Mouse (Mus musculus): ENCODE results near the gene Ednrb. TPM values are rescaled to one million over a fixed set of nuclear protein-coding genes. Genes with fewer than 3 reads are reported as not detected.
A peak's percentile ranks its signal among the peaks of the same experiment; 100 is the strongest.
"Not testable (repeated sequence)": the region's sequence is repeated elsewhere in the genome, so short reads cannot be mapped to it uniquely, and the experiment has no call there.

Gene Ednrb
- polyA plus RNA-seq, 1 experiment from 2014 or later = 22.4 TPM

- WGBS = 79% methylated on average over 16 of the region's 16 CpGs
- Histone ChIP-seq H3K27ac (no peak overlapping the region), H3K27me3 (ENCODE audit: poor library complexity, severe bottlenecking) (no peaks in the 10 kb centered on the region), H3K4me3 (no peak overlapping the region), H3K4me1 (peaks cover 7% of the 10 kb centered on the region; the same call in 1 of the 2 replicates), H3K9me3 (no peaks in the 10 kb centered on the region), H3K36me3 (replicated peaks) (peaks cover 7% of the 10 kb centered on the region)
- no peak for DNase-seq (ENCODE audit: extremely low spot score, low spot score)
These were observed 28.7 kb downstream of the Ednrb start for GRCm38 (mm10) chr14:103815542-103815941.

GRCm38 (mm10) chr14:103814015-103814691, 30.0 kb downstream of the Ednrb start:
- Histone ChIP-seq H3K27me3 (ENCODE audit: poor library complexity, severe bottlenecking) (no peaks in the 10 kb centered on the region), H3K27ac (no peak overlapping the region), H3K9me3 (no peaks in the 10 kb centered on the region), H3K4me3 (no peak overlapping the region), H3K36me3 (replicated peaks) (peaks cover 6% of the 10 kb centered on the region; the same call in 1 of the 2 replicates), H3K4me1 (peaks cover 7% of the 10 kb centered on the region; the same call in 1 of the 2 replicates)
- WGBS = 81% methylated on average over 10 of the region's 10 CpGs
- no peak for DNase-seq (ENCODE audit: extremely low spot score, low spot score)

GRCm38 (mm10) chr14:103813246-103813645, 31.0 kb downstream of the Ednrb start:
- no peak overlapping the region for H3K27ac ChIP-seq
- DNase-seq (ENCODE audit: extremely low spot score, low spot score) = no peak
- H3K4me1 ChIP-seq = peaks cover 7% of the 10 kb centered on the region; the same call in 1 of the 2 replicates
- no peak overlapping the region for H3K4me3 ChIP-seq
- WGBS = 79% methylated on average over 3 of the region's 3 CpGs
- peaks cover 6% of the 10 kb centered on the region; the same call in 1 of the 2 replicates for H3K36me3 ChIP-seq (replicated peaks)
- no peaks in the 10 kb centered on the region for H3K9me3 ChIP-seq
- H3K27me3 ChIP-seq (ENCODE audit: poor library complexity, severe bottlenecking) = no peaks in the 10 kb centered on the region

- Histone ChIP-seq H3K9me3 (no peaks in the 10 kb centered on the region), H3K4me3 (no peak overlapping the region), H3K36me3 (replicated peaks) (no peaks in the 10 kb centered on the region; the same call in 1 of the 2 replicates), H3K27me3 (ENCODE audit: poor library complexity, severe bottlenecking) (no peaks in the 10 kb centered on the region), H3K4me1 (peaks cover 7% of the 10 kb centered on the region; the same call in 1 of the 2 replicates), H3K27ac (no peak overlapping the region)
- WGBS = 96% methylated on average over 7 of the region's 7 CpGs
- no peak for DNase-seq (ENCODE audit: extremely low spot score, low spot score)
These were observed 32.9 kb downstream of the Ednrb start for GRCm38 (mm10) chr14:103811291-103811690.

GRCm38 (mm10) chr14:103803907-103804659, 40.1 kb downstream of the Ednrb start:
- Histone ChIP-seq H3K9me3 (no peaks in the 10 kb centered on the region), H3K27ac (no peak overlapping the region), H3K4me3 (no peak overlapping the region), H3K27me3 (ENCODE audit: poor library complexity, severe bottlenecking) (no peaks in the 10 kb centered on the region), H3K4me1 (no peaks in the 10 kb centered on the region), H3K36me3 (replicated peaks) (no peaks in the 10 kb centered on the region)
- DNase-seq (ENCODE audit: extremely low spot score, low spot score) = no peak
- 84% methylated on average over 4 of the region's 4 CpGs for WGBS

- Histone ChIP-seq H3K4me1 (peaks cover 12% of the 10 kb centered on the region), H3K36me3 (replicated peaks) (no peaks in the 10 kb centered on the region), H3K4me3 (no peak overlapping the region), H3K9me3 (peaks cover 4% of the 10 kb centered on the region; the same call in 1 of the 2 replicates), H3K27me3 (ENCODE audit: poor library complexity, severe bottlenecking) (no peaks in the 10 kb centered on the region), H3K27ac (no peak overlapping the region)
- WGBS = 84% methylated on average over 3 of the region's 3 CpGs
- DNase-seq (ENCODE audit: extremely low spot score, low spot score) = no peak
These were observed 47.1 kb downstream of the Ednrb start for GRCm38 (mm10) chr14:103797123-103797522.

DNA sequence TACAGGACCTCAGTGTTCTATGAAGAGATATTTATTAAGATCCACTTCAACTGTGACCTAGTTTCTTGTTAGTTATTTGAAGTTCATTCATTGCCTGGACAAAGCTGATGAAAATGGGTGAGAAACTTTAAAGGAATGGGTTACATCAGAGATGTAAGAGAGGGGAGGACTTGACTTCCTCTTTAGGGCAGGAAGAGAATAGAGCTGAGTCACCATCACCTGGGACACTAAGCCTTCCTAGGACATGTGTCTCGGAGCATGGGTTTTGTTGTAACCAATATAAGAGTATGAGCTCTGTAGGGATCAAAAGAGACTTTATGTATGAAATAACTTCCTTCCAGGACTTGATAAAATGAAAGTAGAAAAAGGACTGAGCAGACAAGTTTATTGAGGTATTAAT, 48.6 kb downstream of the Ednrb start:
- H3K4me1 ChIP-seq = peaks cover 12% of the 10 kb centered on the region
- no peaks in the 10 kb centered on the region for H3K36me3 ChIP-seq (replicated peaks)
- DNase-seq (ENCODE audit: extremely low spot score, low spot score) = no peak
- no peak overlapping the region for H3K27ac ChIP-seq
- WGBS = 94% methylated on average over 1 of the region's 1 CpGs
- H3K4me3 ChIP-seq = no peak overlapping the region
- H3K27me3 ChIP-seq (ENCODE audit: poor library complexity, severe bottlenecking) = no peaks in the 10 kb centered on the region
- H3K9me3 ChIP-seq = peaks cover 4% of the 10 kb centered on the region; the same call in 1 of the 2 replicates

DNA sequence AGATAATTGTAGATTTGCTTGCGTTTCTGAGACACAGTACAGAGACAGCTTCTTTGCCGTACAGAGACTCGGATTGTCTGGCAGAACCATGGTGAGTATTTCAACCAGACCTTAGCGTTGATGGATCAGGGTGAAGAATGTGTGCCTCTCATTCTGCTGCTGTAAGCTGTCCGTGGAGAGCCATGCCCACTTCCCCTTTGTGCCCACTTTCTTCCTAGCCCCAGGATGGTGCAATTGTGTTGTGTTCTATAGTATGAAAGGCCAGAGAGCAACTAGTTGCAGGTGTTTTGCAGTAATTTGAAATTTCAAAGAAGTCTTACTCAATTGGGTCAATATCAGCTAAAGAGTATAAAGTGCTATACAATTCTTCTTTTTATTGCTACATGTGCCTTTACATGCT, 50.8 kb downstream of the Ednrb start:
- Histone ChIP-seq H3K9me3 (peaks cover 4% of the 10 kb centered on the region; the same call in 1 of the 2 replicates), H3K27ac (peak overlapping the region; percentile 73; the same call in 1 of the 2 replicates), H3K4me3 (no peak overlapping the region), H3K36me3 (replicated peaks) (no peaks in the 10 kb centered on the region), H3K27me3 (ENCODE audit: poor library complexity, severe bottlenecking) (no peaks in the 10 kb centered on the region), H3K4me1 (peaks cover 12% of the 10 kb centered on the region)
- WGBS = 84% methylated on average over 5 of the region's 5 CpGs
- no peak for DNase-seq (ENCODE audit: extremely low spot score, low spot score)

DNA sequence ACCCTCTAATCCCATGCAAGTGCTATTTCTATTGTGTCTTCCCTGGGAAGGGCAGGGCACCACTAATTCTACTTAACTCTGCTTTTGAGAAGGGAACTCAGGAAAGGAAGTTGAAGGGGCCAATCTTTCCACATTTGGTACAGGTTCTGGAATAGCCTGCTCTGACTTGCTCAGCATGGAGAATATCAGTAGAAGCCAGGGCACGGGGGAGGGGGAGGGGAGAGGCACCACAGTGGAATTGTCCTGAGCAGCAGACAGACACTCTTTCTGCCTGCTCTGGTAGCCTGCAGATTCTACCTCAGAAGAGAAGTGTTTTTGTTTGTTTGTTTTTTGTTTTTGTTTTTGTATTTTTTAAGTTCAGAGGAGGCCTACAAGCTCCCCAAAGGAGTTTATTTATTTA, 51.5 kb downstream of the Ednrb start:
- WGBS = 46% methylated on average over 1 of the region's 1 CpGs
- Histone ChIP-seq H3K27me3 (ENCODE audit: poor library complexity, severe bottlenecking) (no peaks in the 10 kb centered on the region), H3K36me3 (replicated peaks) (no peaks in the 10 kb centered on the region), H3K9me3 (peaks cover 4% of the 10 kb centered on the region; the same call in 1 of the 2 replicates), H3K4me1 (peaks cover 12% of the 10 kb centered on the region), H3K27ac (peak overlapping the region; percentile 73), H3K4me3 (no peak overlapping the region)
- no peak for DNase-seq (ENCODE audit: extremely low spot score, low spot score)

DNA sequence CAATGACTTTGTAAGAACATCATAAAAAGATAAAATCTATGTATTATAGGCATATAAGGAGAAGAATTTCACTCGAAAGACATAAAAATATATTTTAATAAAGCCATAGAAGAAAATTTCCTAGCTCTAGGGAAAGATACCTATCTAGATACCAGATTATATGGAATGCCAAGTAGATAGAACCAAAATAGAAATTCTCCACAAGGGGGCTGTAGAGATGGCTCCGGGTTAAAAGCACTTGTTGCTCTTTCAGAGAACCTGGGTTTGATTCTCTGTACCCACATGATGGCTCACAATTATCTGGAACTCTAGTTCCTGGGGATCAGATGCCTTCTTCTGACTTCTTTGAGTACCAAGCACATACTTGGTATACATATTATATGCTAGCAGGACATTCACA, 56.7 kb downstream of the Ednrb start:
- H3K27me3 ChIP-seq (ENCODE audit: poor library complexity, severe bottlenecking) = no peaks in the 10 kb centered on the region
- H3K4me1 ChIP-seq = peaks cover 2% of the 10 kb centered on the region
- no peak overlapping the region for H3K27ac ChIP-seq
- 0 out of 2 replicates have a peak, but pooled peaks cover under 1% of the 10 kb centered on the region for H3K36me3 ChIP-seq (replicated peaks)
- no peak overlapping the region for H3K4me3 ChIP-seq
- DNase-seq (ENCODE audit: extremely low spot score, low spot score) = no peak
- no peaks in the 10 kb centered on the region for H3K9me3 ChIP-seq
- 89% methylated on average over 2 of the region's 2 CpGs for WGBS

DNA sequence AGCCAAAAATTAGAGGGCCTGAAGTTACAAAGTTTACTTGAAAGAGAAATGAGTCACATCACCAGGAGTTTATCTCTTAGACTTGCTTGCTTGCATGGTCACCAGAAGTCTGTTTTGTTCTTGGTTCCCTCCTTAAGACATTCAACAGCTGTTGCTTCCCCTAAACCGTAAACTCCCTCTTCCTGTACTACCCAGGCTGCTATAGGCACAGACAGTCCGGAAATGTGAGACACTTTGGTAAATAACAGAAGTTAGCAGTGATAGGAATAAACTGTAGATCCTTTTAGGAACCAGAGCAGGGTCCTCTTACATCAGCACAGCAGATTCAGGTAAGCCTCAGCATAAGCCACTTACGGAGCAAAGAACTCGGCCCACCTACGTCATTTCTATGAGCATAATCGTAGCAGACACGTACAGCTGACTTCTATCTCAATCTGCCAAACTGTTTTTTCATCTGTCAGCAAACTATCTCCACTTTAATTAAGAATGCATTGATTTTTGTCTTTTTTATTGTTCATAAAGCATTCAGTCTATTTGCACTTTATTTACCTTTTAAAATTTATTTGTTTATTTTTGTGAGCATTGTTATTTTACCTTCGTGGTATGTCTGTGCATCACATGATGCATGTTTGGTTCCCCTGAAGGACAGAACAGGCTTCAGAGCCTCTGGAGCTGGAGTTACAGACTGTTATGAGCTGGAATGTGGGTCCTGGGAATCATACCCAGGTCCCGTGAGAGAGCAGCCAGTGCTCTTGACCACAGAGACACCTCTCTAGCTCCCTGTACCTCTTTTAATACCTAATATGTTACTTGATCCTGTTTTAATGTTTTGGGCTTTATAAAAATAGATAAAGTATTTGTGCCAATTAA, 58.9 kb downstream of the Ednrb start:
- WGBS = 90% methylated on average over 9 of the region's 9 CpGs
- Histone ChIP-seq H3K36me3 (replicated peaks) (0 out of 2 replicates have a peak, but pooled peaks cover 3% of the 10 kb centered on the region), H3K9me3 (no peaks in the 10 kb centered on the region), H3K27me3 (ENCODE audit: poor library complexity, severe bottlenecking) (no peaks in the 10 kb centered on the region), H3K4me3 (no peak overlapping the region), H3K27ac (no peak overlapping the region), H3K4me1 (no peaks in the 10 kb centered on the region)
- no peak for DNase-seq (ENCODE audit: extremely low spot score, low spot score)

DNA sequence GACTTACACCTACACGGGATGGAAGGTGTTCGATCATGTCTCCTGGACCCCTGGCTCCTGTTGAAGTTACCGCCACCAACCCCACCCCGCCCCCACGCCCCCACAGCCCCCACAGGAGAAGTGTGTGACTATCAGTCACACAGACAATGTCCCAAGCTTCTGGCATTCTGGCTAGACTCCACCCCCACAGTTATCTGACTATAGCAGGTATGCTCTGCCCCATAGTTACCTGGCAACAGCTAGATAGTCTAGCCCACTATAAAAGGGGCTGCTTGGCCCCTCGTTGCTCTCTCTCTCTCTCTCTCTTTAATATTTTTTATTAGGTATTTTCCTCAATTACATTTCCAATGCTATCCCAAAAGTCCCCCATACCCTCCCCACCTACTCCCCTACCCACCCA, 63.9 kb downstream of the Ednrb start:
- WGBS = 96% methylated on average over 6 of the region's 6 CpGs
- H3K27ac ChIP-seq; H3K9me3 ChIP-seq; H3K4me3 ChIP-seq; H3K36me3 ChIP-seq (replicated peaks); DNase-seq (ENCODE audit: extremely low spot score, low spot score); H3K27me3 ChIP-seq (ENCODE audit: poor library complexity, severe bottlenecking): not testable (repeated sequence)
- peaks cover 31% of the 10 kb centered on the region for H3K4me1 ChIP-seq
